ENCODE assay signal across 8 mouse cellular contexts in genomic region chr4:40868554-40869232, GRCm38 (mm10). TPM values are rescaled to one million over a fixed set of nuclear protein-coding genes. Genes with fewer than 3 reads are reported as not detected.
DNase-seq lines count a peak whose midpoint lies in the region; ATAC-seq lines count a peak whose summit lies in the region.
"Had no signal": no experiment of that assay in that cellular context is flagged by ENCODE, and none has a peak within 500 bp of the region (broad histone marks: within the 10 kb centered on the region; RNA-seq: fewer than 3 reads in every experiment).

No protein-coding gene starts in this region.

- no peak; the same call in 1 of the 2 replicates for ATAC-seq in stomach, embryonic 15.5 days (ENCODE audit: insufficient read depth, low FRiP score, low read depth)

- H3K27ac ChIP-seq in stomach, embryonic 15.5 days = 0 out of 2 replicates have a peak overlapping the region, but pooled peaks have one; percentile 8
- H3K27ac ChIP-seq: liver, embryonic 15.5 days had no signal

- H3K4me3 ChIP-seq in stomach, embryonic 15.5 days (replicated peaks) = no peak overlapping the region
- H3K4me3 ChIP-seq: liver, embryonic 15.5 days had no signal

- no peak overlapping the region for H3K4me2 ChIP-seq in stomach, embryonic 15.5 days
- H3K4me2 ChIP-seq: liver, embryonic 15.5 days had no signal

- no peaks in the 10 kb centered on the region for H3K27me3 ChIP-seq in stomach, embryonic 15.5 days (replicated peaks)
- H3K27me3 ChIP-seq: liver, embryonic 15.5 days had no signal

- no peak overlapping the region for H3K9ac ChIP-seq in stomach, embryonic 15.5 days
- H3K9ac ChIP-seq: liver, embryonic 15.5 days had no signal

- peaks cover 12% of the 10 kb centered on the region for H3K4me1 ChIP-seq in stomach, embryonic 15.5 days

- H3K9me3 ChIP-seq in stomach, embryonic 15.5 days = no peaks in the 10 kb centered on the region
- H3K9me3 ChIP-seq: liver, embryonic 15.5 days had no signal

- DNase-seq in urinary bladder, adult 2 months (ENCODE audit: low spot score) = peak; percentile 32
- no peak for DNase-seq in urinary bladder, postnatal 10 days (ENCODE audit: low spot score)
- DNase-seq in cerebellum, postnatal 14 days = peak; percentile 63 to 71
- DNase-seq in heart, postnatal 36 days = peak; percentile 79 to 84
- DNase-seq in left cerebral cortex, postnatal 4 days = peak; percentile 46
- DNase-seq in spleen, postnatal 4 days (ENCODE audit: low spot score in 2 of 2) = no peak

- H3K36me3 ChIP-seq in stomach, embryonic 15.5 days = no peaks in the 10 kb centered on the region
- H3K36me3 ChIP-seq: liver, embryonic 15.5 days had no signal

- intact Hi-C loops in heart, postnatal 36 days (cut with DNase I) = no loop called here
- intact Hi-C loops in left cerebral cortex, postnatal 4 days (cut with DNase I) = no loop called here

- WGBS in stomach, embryonic 15.5 days = 53% methylated on average over 13 of the region's 13 CpGs

RNA-seq across cellular contexts. Expression of gene B4galt1, which starts 14.9 kb away (rescaled TPM):
- polyA plus RNA-seq in urinary bladder, adult 2 months (2012; rRNA removed) = 55.9 and 66.7 TPM in 2 replicates
- total RNA-seq in heart, postnatal 36 days (2021) = 10 to 100 TPM; 62.1 to 69.1 TPM
- 1 to 10 TPM; 6.7 TPM for total RNA-seq in left cerebral cortex, postnatal 4 days (2021)
- polyA plus RNA-seq in stomach, embryonic 15.5 days (2015; fragmentation: Nextera tagmentation; extraction: Ambion mirVana) = 47.2 and 47.8 TPM in 2 replicates

RNA-seq across cellular contexts. Expression of gene Spink4, which starts 51.2 kb away (rescaled TPM):
- 0.37 TPM in 1 of 2 replicates, not detected in the other for polyA plus RNA-seq in urinary bladder, adult 2 months (2012; rRNA removed)
- not detected for total RNA-seq in heart, postnatal 36 days (2021)
- total RNA-seq in left cerebral cortex, postnatal 4 days (2021) = not detected
- polyA plus RNA-seq in stomach, embryonic 15.5 days (2015; fragmentation: Nextera tagmentation; extraction: Ambion mirVana) = 40.4 and 53.4 TPM in 2 replicates

Comparison
In these comparisons a context has a peak if more than half of its experiments do, and no peak if none do; other contexts are left out.
1. DNase-seq: peak in urinary bladder, adult 2 months (single experiment), cerebellum, postnatal 14 days (2 of 2), heart, postnatal 36 days (2 of 2) and left cerebral cortex, postnatal 4 days (single experiment); none in urinary bladder, postnatal 10 days (single experiment) and spleen, postnatal 4 days (0 of 2).
2. RNA of gene B4galt1, which starts 14.9 kb away (total RNA-seq): 62.1 to 69.1 TPM in heart, postnatal 36 days; 6.7 TPM in left cerebral cortex, postnatal 4 days; every median in the first group is over 4 times any median in the second.